Mouse (Mus musculus): Measurements from ENCODE around the gene Ift20. TPM values are rescaled to one million over a fixed set of nuclear protein-coding genes. Genes with fewer than 3 reads are reported as not detected.
"Not testable (repeated sequence)": the region's sequence is repeated elsewhere in the genome, so short reads cannot be mapped to it uniquely, and the experiment has no call there.

Ift20 gene
- polyA plus RNA-seq, 1 experiment: 100 TPM

DNA sequence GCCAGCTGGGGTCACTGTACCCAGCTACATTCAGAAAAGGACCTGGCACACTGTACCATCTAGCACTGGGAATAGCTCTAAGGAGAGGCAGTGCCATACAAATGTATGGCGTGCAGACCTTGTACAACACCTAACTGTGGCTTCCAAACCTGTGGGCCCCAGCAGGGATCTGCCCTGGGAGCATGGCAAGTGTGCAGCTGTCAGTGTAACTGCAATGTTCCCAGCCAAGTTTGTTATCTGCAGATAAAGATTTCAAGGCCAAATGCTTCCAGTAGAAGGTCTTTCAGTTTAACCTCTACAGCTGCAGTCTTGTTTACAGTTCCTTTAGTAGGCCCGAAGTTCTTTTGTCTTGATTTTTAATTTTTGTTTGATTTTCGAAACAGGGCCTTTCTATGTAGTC, 19.5 kb downstream of the Ift20 start:
- H3K27ac ChIP-seq (ENCODE audit: insufficient read depth, low read length): no peak overlapping the region
- no peak overlapping the region for H3K4me3 ChIP-seq (ENCODE audit: insufficient read depth, low read length)
- no peaks in the 10 kb centered on the region for H3K4me1 ChIP-seq (ENCODE audit: control insufficient read depth, insufficient read depth, low read length)
- TF ChIP-seq CTCF (IDR thresholded peaks at IDR 0.05; ENCODE audit: extremely low read depth, insufficient read depth, low read length) (no peak), POLR2A (IDR thresholded peaks at IDR 0.05; ENCODE audit: extremely low read depth, insufficient read depth, low read length) (no peak)

DNA sequence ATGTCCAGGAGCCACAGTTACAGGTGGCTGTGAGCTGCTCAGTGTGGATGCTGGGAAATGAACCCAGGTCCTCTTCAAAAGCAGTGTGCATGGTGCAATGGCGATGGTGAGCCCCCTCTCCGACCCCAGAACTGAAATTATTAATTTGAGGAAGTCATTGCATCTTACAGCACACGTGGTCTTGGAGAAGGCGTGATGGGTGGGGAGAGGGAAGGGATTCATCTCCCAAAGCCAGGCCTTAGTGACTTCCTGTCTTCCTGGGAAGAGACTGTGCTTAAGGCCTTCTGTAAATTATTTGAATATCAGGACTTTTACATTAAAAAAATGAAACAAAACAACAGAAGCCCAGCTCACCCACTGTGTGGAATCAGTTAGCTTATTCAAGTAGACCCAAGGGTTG, 19.9 kb downstream of the Ift20 start:
- Histone ChIP-seq H3K4me1 (ENCODE audit: control insufficient read depth, insufficient read depth, low read length) (no peaks in the 10 kb centered on the region), H3K4me3 (ENCODE audit: insufficient read depth, low read length) (no peak overlapping the region), H3K27ac (ENCODE audit: insufficient read depth, low read length) (no peak overlapping the region)
- TF ChIP-seq CTCF (IDR thresholded peaks at IDR 0.05; ENCODE audit: extremely low read depth, insufficient read depth, low read length): no peak

DNA sequence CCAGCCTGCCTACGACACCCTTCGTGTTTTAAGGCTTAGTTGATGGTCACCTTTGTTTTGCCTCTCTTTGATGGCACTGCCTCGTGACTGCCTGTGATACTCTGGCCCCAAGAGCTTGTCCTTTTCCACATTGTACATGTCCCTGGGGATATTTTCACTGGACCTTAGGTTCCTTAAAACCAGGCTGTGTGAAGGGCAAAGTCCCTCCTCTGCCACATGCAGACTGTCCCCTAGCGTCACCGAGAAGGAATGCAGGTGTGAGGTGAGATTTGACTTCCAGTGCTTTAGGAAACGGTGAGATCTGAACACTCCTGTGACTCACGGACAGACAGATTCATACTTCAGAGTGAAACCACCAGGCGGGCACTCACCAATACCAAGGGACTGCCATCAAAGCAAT, 21.1 kb downstream of the Ift20 start:
- H3K4me1 ChIP-seq (ENCODE audit: control insufficient read depth, insufficient read depth, low read length): no peaks in the 10 kb centered on the region
- TF ChIP-seq POLR2A (IDR thresholded peaks at IDR 0.05; ENCODE audit: extremely low read depth, insufficient read depth, low read length) (no peak), CTCF (IDR thresholded peaks at IDR 0.05; ENCODE audit: extremely low read depth, insufficient read depth, low read length) (peak; percentile 44)

DNA sequence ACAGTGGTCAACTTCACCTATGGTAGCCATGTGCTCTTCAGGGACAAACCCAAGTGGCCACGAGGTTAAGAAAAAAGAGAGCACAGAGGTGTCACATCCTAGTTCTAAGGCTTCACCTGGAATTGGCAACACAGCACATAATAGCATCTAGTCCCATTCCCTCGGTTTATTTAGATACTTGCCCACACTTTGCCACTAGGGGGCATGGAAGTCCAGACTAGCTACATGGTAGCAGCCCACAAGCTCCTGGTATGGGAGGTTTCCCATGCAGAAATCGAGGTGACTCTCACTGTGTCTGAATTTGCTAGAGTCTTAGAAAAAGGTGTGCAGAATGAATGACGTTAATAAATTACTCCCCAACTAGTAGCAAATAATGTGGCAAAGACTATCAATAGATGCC, 24.3 kb downstream of the Ift20 start:
- H3K27ac ChIP-seq (ENCODE audit: insufficient read depth, low read length): no peak overlapping the region
- TF ChIP-seq POLR2A (IDR thresholded peaks at IDR 0.05; ENCODE audit: extremely low read depth, insufficient read depth, low read length) (no peak), CTCF (IDR thresholded peaks at IDR 0.05; ENCODE audit: extremely low read depth, insufficient read depth, low read length) (peak; percentile 90)
- H3K4me1 ChIP-seq (ENCODE audit: control insufficient read depth, insufficient read depth, low read length): peaks cover 2% of the 10 kb centered on the region; the same call in 1 of the 2 replicates
- H3K4me3 ChIP-seq (ENCODE audit: insufficient read depth, low read length): no peak overlapping the region

More for the DNA sequence above, 21.1 kb downstream of the Ift20 start:
- Histone ChIP-seq H3K27ac (ENCODE audit: insufficient read depth, low read length) (no peak overlapping the region), H3K4me3 (ENCODE audit: insufficient read depth, low read length) (no peak overlapping the region)

DNA sequence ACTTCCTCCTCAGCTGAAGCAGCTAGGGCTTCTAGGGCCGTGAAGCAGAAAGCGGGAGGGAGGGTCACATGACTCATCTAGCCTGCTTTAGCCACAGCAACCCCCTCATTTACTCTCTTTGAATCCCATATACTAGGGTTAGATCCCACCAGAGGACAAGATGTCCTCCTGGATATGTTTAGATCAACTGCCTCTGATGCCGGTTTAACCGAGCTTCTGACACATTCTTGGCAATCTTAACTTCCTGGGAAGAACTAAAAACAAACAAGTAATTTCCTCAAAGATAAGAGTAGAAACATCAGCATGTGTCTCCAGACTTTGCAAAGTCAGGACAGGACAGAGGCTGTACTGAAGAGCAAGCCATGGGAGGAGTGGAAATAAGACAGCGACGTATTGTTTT, 30.6 kb downstream of the Ift20 start:
- Histone ChIP-seq H3K4me1 (ENCODE audit: control insufficient read depth, insufficient read depth, low read length) (peaks cover 5% of the 10 kb centered on the region; the same call in 1 of the 2 replicates), H3K4me3 (ENCODE audit: insufficient read depth, low read length) (no peak overlapping the region), H3K27ac (ENCODE audit: insufficient read depth, low read length) (peak overlapping the region; percentile 79)
- TF ChIP-seq CTCF (IDR thresholded peaks at IDR 0.05; ENCODE audit: extremely low read depth, insufficient read depth, low read length) (no peak), POLR2A (IDR thresholded peaks at IDR 0.05; ENCODE audit: extremely low read depth, insufficient read depth, low read length) (no peak)

DNA sequence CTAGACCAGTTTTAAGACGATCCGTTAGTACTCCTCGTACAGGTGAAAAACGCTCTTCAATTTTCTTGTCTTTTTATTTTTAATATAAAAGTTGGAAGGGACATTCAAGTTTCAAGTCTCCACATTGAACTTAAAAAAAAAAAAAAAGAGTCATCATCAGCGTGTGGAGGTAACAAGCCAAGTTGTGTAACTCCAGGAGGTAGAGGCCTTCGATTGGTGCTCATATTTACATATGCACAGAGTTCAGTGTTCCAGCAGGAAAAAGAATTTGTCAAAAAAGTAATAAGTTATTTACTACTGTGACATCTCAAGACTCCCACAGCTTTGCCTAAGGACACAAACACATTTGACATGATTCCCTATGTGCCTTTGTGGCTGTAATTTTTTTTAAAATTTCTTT, 31.5 kb downstream of the Ift20 start:
- TF ChIP-seq CTCF (IDR thresholded peaks at IDR 0.05; ENCODE audit: extremely low read depth, insufficient read depth, low read length): no peak
- TF ChIP-seq POLR2A (IDR thresholded peaks at IDR 0.05; ENCODE audit: extremely low read depth, insufficient read depth, low read length): no peak
- H3K4me1 ChIP-seq (ENCODE audit: control insufficient read depth, insufficient read depth, low read length): peaks cover 9% of the 10 kb centered on the region
- no peak overlapping the region for H3K27ac ChIP-seq (ENCODE audit: insufficient read depth, low read length)
- H3K4me3 ChIP-seq (ENCODE audit: insufficient read depth, low read length): no peak overlapping the region

DNA sequence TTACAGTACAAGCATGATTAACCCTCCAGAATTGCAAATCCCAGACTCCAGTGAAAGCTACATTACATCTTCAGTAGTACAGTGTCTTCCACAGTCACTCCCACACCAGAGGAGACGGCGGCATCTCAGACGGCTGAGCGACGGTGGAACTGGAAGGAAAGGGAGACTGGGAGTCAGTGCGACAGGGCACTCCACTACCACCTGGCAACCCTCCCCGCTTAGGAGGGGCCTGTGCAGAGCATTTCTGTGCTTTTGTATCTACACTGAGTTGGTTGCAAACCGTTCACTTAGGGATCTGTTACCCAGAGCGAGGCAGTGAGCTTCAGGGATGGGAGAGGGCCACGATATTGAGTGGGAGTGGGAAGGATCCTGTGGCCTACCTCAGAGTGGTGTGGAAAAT, 32.7 kb downstream of the Ift20 start:
- no peak overlapping the region for H3K4me3 ChIP-seq (ENCODE audit: insufficient read depth, low read length)
- TF ChIP-seq POLR2A (IDR thresholded peaks at IDR 0.05; ENCODE audit: extremely low read depth, insufficient read depth, low read length) (no peak), CTCF (IDR thresholded peaks at IDR 0.05; ENCODE audit: extremely low read depth, insufficient read depth, low read length) (no peak)
- no peak overlapping the region for H3K27ac ChIP-seq (ENCODE audit: insufficient read depth, low read length)
- H3K4me1 ChIP-seq (ENCODE audit: control insufficient read depth, insufficient read depth, low read length): peaks cover 7% of the 10 kb centered on the region

DNA sequence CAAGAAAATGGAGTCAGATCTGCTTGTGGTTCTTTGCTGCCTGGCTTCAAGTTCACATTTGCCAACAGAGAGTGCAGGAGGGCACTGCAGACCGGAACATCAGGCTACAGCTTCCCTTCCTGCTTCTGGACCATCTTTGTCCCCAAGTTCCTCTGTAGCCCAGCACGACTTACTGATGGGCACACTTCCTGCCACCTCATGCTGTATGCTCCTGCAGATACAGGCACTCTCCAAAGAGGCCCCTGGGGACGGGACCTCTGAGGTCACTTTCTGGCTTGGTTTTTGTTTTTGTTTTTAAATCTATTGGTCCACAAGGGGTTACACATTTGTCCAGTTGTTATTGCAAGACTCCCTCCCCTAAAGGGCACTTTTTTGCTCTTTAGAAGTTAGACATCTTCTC, 33.6 kb downstream of the Ift20 start:
- H3K4me3 ChIP-seq (ENCODE audit: insufficient read depth, low read length): no peak overlapping the region
- H3K4me1 ChIP-seq (ENCODE audit: control insufficient read depth, insufficient read depth, low read length): peaks cover 7% of the 10 kb centered on the region
- no peak overlapping the region for H3K27ac ChIP-seq (ENCODE audit: insufficient read depth, low read length)
- TF ChIP-seq CTCF (IDR thresholded peaks at IDR 0.05; ENCODE audit: extremely low read depth, insufficient read depth, low read length) (no peak), POLR2A (IDR thresholded peaks at IDR 0.05; ENCODE audit: extremely low read depth, insufficient read depth, low read length) (no peak)

DNA sequence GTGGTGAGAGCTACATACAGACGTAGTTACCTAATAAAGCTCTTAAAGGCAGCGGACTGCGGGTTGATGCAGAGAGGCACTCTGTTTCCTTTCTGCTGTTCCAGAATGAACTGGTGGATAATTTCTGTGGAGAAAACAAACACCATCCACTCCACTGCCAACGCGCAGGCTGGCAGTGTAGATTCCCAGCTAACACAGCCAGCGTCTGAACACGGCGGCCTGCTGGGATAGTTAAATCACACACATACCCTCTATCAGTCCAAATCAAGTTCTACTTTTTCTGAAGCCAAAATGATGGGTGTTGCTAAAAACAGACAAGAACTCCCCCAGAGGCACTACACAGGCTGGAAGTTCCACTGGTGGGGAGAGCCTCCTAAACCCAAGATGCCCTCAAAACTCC, 35.3 kb downstream of the Ift20 start:
- Histone ChIP-seq H3K4me1 (ENCODE audit: control insufficient read depth, insufficient read depth, low read length) (peaks cover 7% of the 10 kb centered on the region), H3K27ac (ENCODE audit: insufficient read depth, low read length) (no peak overlapping the region), H3K4me3 (ENCODE audit: insufficient read depth, low read length) (no peak overlapping the region)
- TF ChIP-seq CTCF (IDR thresholded peaks at IDR 0.05; ENCODE audit: extremely low read depth, insufficient read depth, low read length) (no peak), POLR2A (IDR thresholded peaks at IDR 0.05; ENCODE audit: extremely low read depth, insufficient read depth, low read length) (no peak)

DNA sequence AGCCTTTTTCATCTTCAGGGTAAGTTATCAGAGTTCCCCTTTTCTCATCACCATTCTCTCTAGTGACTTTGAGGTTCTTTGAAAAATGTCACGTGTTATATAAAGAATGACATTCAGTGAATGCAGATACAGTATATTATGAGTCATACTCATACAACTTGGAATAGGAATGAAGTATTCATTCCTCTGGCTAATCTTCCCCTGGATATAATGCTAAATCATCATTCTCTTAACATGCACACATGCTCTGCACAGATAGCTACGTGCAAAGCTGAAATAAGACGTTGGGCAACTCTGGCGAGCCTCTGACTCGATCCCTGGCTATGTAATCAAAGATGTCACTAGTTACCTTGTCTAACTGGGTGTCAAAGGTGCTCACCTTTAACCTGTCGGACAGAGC, 35.7 kb downstream of the Ift20 start:
- H3K27ac ChIP-seq (ENCODE audit: insufficient read depth, low read length): peak overlapping the region; percentile 89
- peaks cover 7% of the 10 kb centered on the region for H3K4me1 ChIP-seq (ENCODE audit: control insufficient read depth, insufficient read depth, low read length)
- no peak overlapping the region for H3K4me3 ChIP-seq (ENCODE audit: insufficient read depth, low read length)
- TF ChIP-seq POLR2A (IDR thresholded peaks at IDR 0.05; ENCODE audit: extremely low read depth, insufficient read depth, low read length) (no peak), CTCF (IDR thresholded peaks at IDR 0.05; ENCODE audit: extremely low read depth, insufficient read depth, low read length) (no peak)

DNA sequence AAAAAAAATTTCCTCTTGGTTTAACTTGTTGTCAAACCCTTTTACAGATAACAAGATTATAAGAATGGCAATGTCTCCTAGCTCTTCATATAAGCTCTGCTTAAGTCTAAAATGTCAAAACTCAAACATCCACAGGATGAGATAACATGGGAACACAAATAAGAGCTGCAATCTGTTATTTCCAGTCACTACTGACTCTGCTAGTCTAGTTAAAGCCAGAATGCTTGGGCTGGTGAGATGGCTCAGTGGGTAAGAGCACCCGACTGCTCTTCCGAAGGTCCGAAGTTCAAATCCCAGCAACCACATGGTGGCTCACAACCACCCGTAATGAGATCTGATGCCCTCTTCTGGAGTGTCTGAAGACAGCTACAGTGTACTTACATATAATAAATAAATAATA, 37.9 kb downstream of the Ift20 start:
- not testable (repeated sequence) for H3K4me1 ChIP-seq (ENCODE audit: control insufficient read depth, insufficient read depth, low read length); H3K4me3 ChIP-seq (ENCODE audit: insufficient read depth, low read length); H3K27ac ChIP-seq (ENCODE audit: insufficient read depth, low read length)
